Mouse (Mus musculus) effector memory CD4-positive, alpha-beta T cell, adult 7 months (primary cell): ENCODE results near the gene Mcmbp. TPM values are rescaled to one million over a fixed set of nuclear protein-coding genes. Genes with fewer than 3 reads are reported as not detected.

Experiments
- polyA plus RNA-seq: library from polyadenylated mRNA; unstranded; fragments of 100-300 nt; shearing (Covaris generic); gene quantifications from one replicate; pipeline ENCODE4 v1.2.1, GENCODE M21; 2017

Gene Mcmbp
- 120 TPM for polyA plus RNA-seq

DNA sequence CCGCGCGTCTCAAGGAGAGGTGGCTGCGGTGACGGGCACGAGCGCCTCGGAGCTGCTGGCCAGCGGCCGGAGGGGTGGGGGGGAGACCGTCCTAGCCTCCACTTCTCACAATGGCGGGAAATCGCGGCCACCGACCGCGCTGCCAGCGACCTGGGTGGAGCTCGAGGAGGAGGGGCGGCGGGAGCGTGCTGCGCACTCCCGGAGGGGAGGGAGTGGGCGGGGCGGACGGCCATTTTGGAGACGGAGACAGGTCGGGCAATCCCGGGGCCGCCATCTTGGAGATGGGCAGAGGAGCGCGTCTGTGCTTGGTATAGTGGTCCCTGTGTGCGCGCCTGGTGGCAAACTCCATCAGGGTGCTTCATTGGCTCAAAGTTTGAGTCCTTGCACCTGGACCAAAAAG, at the start of gene Mcmbp:
Gene Mcmbp (minus strand): TSS at position 162 of the 400 bp plus-strand sequence.

DNA sequence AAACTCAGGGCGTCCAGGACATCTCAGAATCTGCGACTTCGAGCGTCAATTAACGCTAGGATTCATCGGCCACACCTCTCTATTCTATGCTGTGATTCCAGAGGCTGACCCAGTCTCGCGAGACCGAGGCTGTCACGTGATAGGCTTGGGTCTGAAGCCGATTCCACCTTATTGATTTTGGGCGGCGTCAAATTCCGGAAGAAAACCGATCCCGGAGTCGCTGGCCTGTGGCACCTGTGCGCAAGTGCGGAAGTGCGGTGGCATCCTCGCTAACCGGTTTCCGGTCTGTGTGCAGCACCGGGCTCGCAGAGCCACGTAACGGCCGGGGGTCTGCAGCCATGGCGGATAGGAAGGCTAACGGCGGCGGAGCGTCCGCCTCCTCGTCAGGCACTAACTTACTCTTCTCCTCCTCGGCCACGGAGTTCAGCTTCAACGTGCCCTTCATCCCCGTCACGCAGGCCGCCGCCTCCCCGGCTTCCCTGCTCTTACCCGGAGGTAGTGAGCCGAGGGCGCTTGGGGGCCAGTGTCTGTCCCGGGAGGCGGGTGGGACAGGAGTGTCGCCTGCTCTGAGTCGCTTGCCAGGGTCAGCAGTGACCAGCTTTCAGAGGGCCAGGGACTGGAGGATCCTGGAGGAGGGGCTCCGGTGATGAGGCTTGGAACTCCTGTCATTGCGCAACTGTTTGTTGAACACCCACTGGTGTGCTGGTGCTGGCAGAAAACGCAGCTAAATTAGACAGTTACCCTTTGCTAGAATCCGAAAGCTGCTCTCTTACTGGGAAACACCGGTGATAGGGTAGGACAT, 4.6 kb upstream of the Mcmbp start, which contains the start of gene Sec23ip:
Gene Sec23ip (plus strand): TSS at position 260 of the 802 bp plus-strand sequence.

Other genes with a start within 250 kb of the Mcmbp start
- gene Bag3, start 216.9 kb downstream of the Mcmbp start, polyA plus RNA-seq: 28.4 TPM
- 12.2 TPM for gene Inpp5f, start 129.2 kb downstream of the Mcmbp start, polyA plus RNA-seq
- 27.9 TPM for gene Sec23ip, start 4.4 kb upstream of the Mcmbp start, polyA plus RNA-seq